Mouse (Mus musculus) liver, embryonic 16.5 days (tissue): Measurements from ENCODE around the gene Nudt4. TPM values are rescaled to one million over a fixed set of nuclear protein-coding genes. Genes with fewer than 3 reads are reported as not detected.
A peak's percentile ranks its signal among the peaks of the same experiment; 100 is the strongest.

ENCODE experiments used
- ATAC-seq: fragments of 200-750 bp; cut with Nextera tagmentation; 2 replicates; pipeline ENCODE4 v1.8.0; 2017; ENCODE audit warnings: low read depth, mild to moderate bottlenecking, moderate number of reproducible peaks, moderate library complexity
- H3K27ac ChIP-seq: fragments of 300-500 bp; sonication (generic); 2 replicates; pipeline ENCODE4 v1.5.1; 2014; ENCODE audit warnings: mild to moderate bottlenecking, low read length
- H3K27me3 ChIP-seq: fragments of 300-500 bp; sonication (generic); 2 replicates; pipeline ENCODE4 v1.6.1; 2014; ENCODE audit warnings: low read depth, low read length, mixed read lengths; ENCODE audit not compliant: control insufficient read depth, insufficient read depth
- H3K36me3 ChIP-seq: fragments of 300-500 bp; sonication (generic); 2 replicates; pipeline ENCODE4 v1.6.1; 2014; ENCODE audit warnings: mild to moderate bottlenecking; ENCODE audit not compliant: control insufficient read depth, insufficient read depth
- H3K4me1 ChIP-seq: fragments of 300-500 bp; sonication (generic); 2 replicates; pipeline ENCODE4 v1.6.1; 2014; ENCODE audit warnings: low read depth, low read length, mixed read lengths; ENCODE audit not compliant: control insufficient read depth
- H3K4me2 ChIP-seq: fragments of 300-500 bp; sonication (generic); 2 replicates; pipeline ENCODE4 v1.6.1; 2014; ENCODE audit warnings: low read depth, low read length, mixed read lengths
- H3K4me3 ChIP-seq: fragments of 300-500 bp; sonication (generic); 2 replicates; pipeline ENCODE4 v1.5.1; 2014; ENCODE audit warnings: low read depth, mild to moderate bottlenecking, low read length
- H3K9ac ChIP-seq: fragments of 300-500 bp; sonication (generic); 2 replicates; pipeline ENCODE4 v1.6.1; 2014; ENCODE audit warnings: low read depth, low read length
- H3K9me3 ChIP-seq: fragments of 300-500 bp; sonication (generic); replicated peaks from 2 replicates; pipeline ENCODE4 v1.6.1; 2016; ENCODE audit warnings: low read length; ENCODE audit not compliant: control insufficient read depth
- WGBS: fragments of 180-500 bp; shearing (Covaris S2); extraction: QIAGEN DNeasy Blood & Tissue Kit; methylation state at CpG from one replicate; pipeline ENCODE4 v1.1.7; 2014; ENCODE audit not compliant: insufficient replicate concordance; 5-methylcytosine and 5-hydroxymethylcytosine counted together
- polyA plus RNA-seq: library from polyadenylated mRNA; unstranded; fragments of >200 nt; fragmentation: Nextera tagmentation; extraction: Ambion mirVana; gene quantifications from 2 replicates; pipeline ENCODE4 v1.2.1, GENCODE M21; 2015

Nudt4 gene
- polyA plus RNA-seq, 1 experiment from 2014 or later, result 79.2 TPM

- Histone ChIP-seq H3K9ac (no peak overlapping the region), H3K36me3 (no peaks in the 10 kb centered on the region), H3K9me3 (no peaks in the 10 kb centered on the region), H3K27me3 (no peaks in the 10 kb centered on the region), H3K4me1 (peaks cover 3% of the 10 kb centered on the region), H3K4me2 (no peak overlapping the region), H3K27ac (no peak overlapping the region), H3K4me3 (no peak overlapping the region)
- 18% methylated on average over 4 of the region's 4 CpGs for WGBS
- no peak for ATAC-seq
These were observed 11.0 kb upstream of the Nudt4 start for GRCm38 (mm10) chr10:95574994-95575393.

GRCm38 (mm10) chr10:95569441-95569840, 5.5 kb upstream of the Nudt4 start:
- Histone ChIP-seq H3K27me3 (no peaks in the 10 kb centered on the region), H3K9me3 (no peaks in the 10 kb centered on the region), H3K4me3 (no peak overlapping the region), H3K27ac (peak overlapping the region; percentile 92), H3K9ac (peak overlapping the region; percentile 37), H3K4me2 (peak overlapping the region; percentile 50), H3K36me3 (no peaks in the 10 kb centered on the region), H3K4me1 (peaks cover 38% of the 10 kb centered on the region)
- WGBS, result 16% methylated on average over 2 of the region's 2 CpGs
- ATAC-seq, result peak; percentile 99

GRCm38 (mm10) chr10:95568016-95568415, 4.1 kb upstream of the Nudt4 start:
- Histone ChIP-seq H3K27ac (peak overlapping the region; percentile 89), H3K4me1 (peaks cover 40% of the 10 kb centered on the region), H3K4me3 (no peak overlapping the region), H3K4me2 (peak overlapping the region; percentile 61), H3K9me3 (no peaks in the 10 kb centered on the region), H3K36me3 (no peaks in the 10 kb centered on the region), H3K9ac (peak overlapping the region; percentile 5; the same call in 1 of the 2 replicates), H3K27me3 (no peaks in the 10 kb centered on the region)
- ATAC-seq, result no peak
- 92% methylated on average over 6 of the region's 6 CpGs for WGBS

- no peaks in the 10 kb centered on the region for H3K9me3 ChIP-seq
- H3K4me2 ChIP-seq, result no peak overlapping the region
- H3K36me3 ChIP-seq, result no peaks in the 10 kb centered on the region
- H3K9ac ChIP-seq, result no peak overlapping the region
- ATAC-seq, result no peak
- H3K4me3 ChIP-seq, result no peak overlapping the region
- peaks cover 40% of the 10 kb centered on the region for H3K4me1 ChIP-seq
- 0 out of 2 replicates have a peak overlapping the region, but pooled peaks have one; percentile 6 for H3K27ac ChIP-seq
- no peaks in the 10 kb centered on the region for H3K27me3 ChIP-seq
- 82% methylated on average over 5 of the region's 5 CpGs for WGBS
These were observed 3.6 kb upstream of the Nudt4 start for GRCm38 (mm10) chr10:95567550-95567949.

GRCm38 (mm10) chr10:95566786-95567185, 2.8 kb upstream of the Nudt4 start:
- 76% methylated on average over 3 of the region's 3 CpGs for WGBS
- Histone ChIP-seq H3K27me3 (no peaks in the 10 kb centered on the region), H3K27ac (peak overlapping the region; percentile 6; the same call in 1 of the 2 replicates), H3K4me3 (no peak overlapping the region), H3K36me3 (no peaks in the 10 kb centered on the region), H3K9me3 (no peaks in the 10 kb centered on the region), H3K9ac (no peak overlapping the region), H3K4me1 (peaks cover 40% of the 10 kb centered on the region), H3K4me2 (no peak overlapping the region)
- ATAC-seq, result no peak

- Histone ChIP-seq H3K4me3 (peak overlapping the region; percentile 1; the same call in 1 of the 2 replicates), H3K9me3 (no peaks in the 10 kb centered on the region), H3K9ac (0 out of 2 replicates have a peak overlapping the region, but pooled peaks have one; percentile 7), H3K36me3 (peaks cover 2% of the 10 kb centered on the region; the same call in 1 of the 2 replicates), H3K4me2 (peak overlapping the region; percentile 19), H3K27me3 (no peaks in the 10 kb centered on the region), H3K4me1 (peaks cover 50% of the 10 kb centered on the region), H3K27ac (0 out of 2 replicates have a peak overlapping the region, but pooled peaks have one; percentile 13)
- no peak for ATAC-seq
- WGBS, result 28% methylated on average over 14 of the region's 14 CpGs
These were observed 1.4 kb upstream of the Nudt4 start for GRCm38 (mm10) chr10:95565156-95565854.

- Histone ChIP-seq H3K27ac (peak overlapping the region; percentile 93), H3K4me1 (peaks cover 57% of the 10 kb centered on the region), H3K9me3 (no peaks in the 10 kb centered on the region), H3K4me2 (peak overlapping the region; percentile 59), H3K36me3 (peaks cover 11% of the 10 kb centered on the region), H3K27me3 (no peaks in the 10 kb centered on the region), H3K9ac (peak overlapping the region; percentile 97), H3K4me3 (peak overlapping the region; percentile 90)
- under 1% methylated on average over 65 of the region's 65 CpGs for WGBS
- peak; percentile 28 for ATAC-seq
These were observed 796 bp downstream of the Nudt4 start for GRCm38 (mm10) chr10:95562859-95563841.

GRCm38 (mm10) chr10:95562395-95562794, 1.6 kb downstream of the Nudt4 start:
- H3K27me3 ChIP-seq, result no peaks in the 10 kb centered on the region
- H3K36me3 ChIP-seq, result peaks cover 17% of the 10 kb centered on the region
- H3K9me3 ChIP-seq, result no peaks in the 10 kb centered on the region
- H3K4me1 ChIP-seq, result peaks cover 60% of the 10 kb centered on the region
- 12% methylated on average over 8 of the region's 8 CpGs for WGBS
- peak overlapping the region; percentile 97 for H3K9ac ChIP-seq
- peak overlapping the region; percentile 90 for H3K4me3 ChIP-seq
- peak overlapping the region; percentile 93 for H3K27ac ChIP-seq
- H3K4me2 ChIP-seq, result peak overlapping the region; percentile 59
- ATAC-seq, result no peak
